Mouse (Mus musculus) heart, adult 2 months (tissue): ENCODE results near the gene Cdc42ep4.

Experiments used
- CTCF ChIP-seq: fragments of 200-600 bp; IDR thresholded peaks from 2 replicates; pipeline ENCODE4 v1.8.1; 2022; ENCODE audit warnings: antibody characterized with exemption, mild to moderate bottlenecking, moderate library complexity
- EP300 ChIP-seq: fragments of 200-500 bp; IDR thresholded peaks from 2 replicates; pipeline ENCODE4 v1.6.1; 2011; ENCODE audit warnings: low read depth, low read length, control low read depth; ENCODE audit not compliant: insufficient read depth
- POLR2A ChIP-seq: fragments of 200-500 bp; IDR thresholded peaks from 2 replicates; pipeline ENCODE4 v1.6.1; 2011; ENCODE audit warnings: mild to moderate bottlenecking, low read depth, low read length, control low read depth; ENCODE audit not compliant: insufficient read depth

GRCm38 (mm10) chr11:113691318-113691717 lies 60.4 kb downstream of the Cdc42ep4 start:
- no peak for TF ChIP-seq CTCF
- TF ChIP-seq POLR2A = no peak
- no peak for TF ChIP-seq EP300
